Mouse (Mus musculus): ENCODE measurements around the gene Gm20388. TPM values are rescaled to one million over a fixed set of nuclear protein-coding genes. Genes with fewer than 3 reads are reported as not detected.

Gm20388 gene
- polyA plus RNA-seq, 2 experiments: 8.5 TPM; not detected in 1

DNA sequence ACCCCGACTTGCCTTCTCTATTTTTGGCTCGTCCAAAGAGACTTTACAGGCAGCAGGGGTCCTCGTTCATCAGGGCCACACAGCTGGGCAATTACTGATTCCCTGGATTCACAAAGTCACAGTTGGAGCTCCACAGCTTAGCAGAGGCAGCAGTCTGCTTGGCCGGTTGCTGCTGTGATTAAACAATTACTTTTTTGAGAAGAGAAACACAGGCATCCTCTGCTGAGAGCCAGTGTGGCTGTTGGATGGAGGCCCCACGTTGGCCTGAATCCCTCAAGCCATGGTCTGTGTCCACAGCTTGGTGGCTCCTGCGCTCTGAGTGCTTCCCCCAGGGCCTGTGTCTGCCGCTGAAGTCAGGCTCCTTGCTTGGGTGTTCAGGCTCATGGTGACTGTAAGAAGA is 2904.0 kb downstream of the Gm20388 start:
- no peak overlapping the region for H3K4me2 ChIP-seq (ENCODE audit: low read depth)
- no peak overlapping the region for H3K27ac ChIP-seq
- no peaks in the 10 kb centered on the region for H3K27me3 ChIP-seq (ENCODE audit: control insufficient read depth, insufficient read depth, low read length)
- no peak overlapping the region for H3K4me3 ChIP-seq (ENCODE audit: insufficient read depth in 1 of 2, low read depth in 2 of 2, low read length in 2 of 2)
- WGBS (ENCODE audit: insufficient replicate concordance): 59% methylated on average over 7 of the region's 7 CpGs
- ATAC-seq (ENCODE audit: insufficient read depth): no peak
- DNase-seq (ENCODE audit: low read depth in 3 of 3, low spot score in 3 of 3): no peak
- no peaks in the 10 kb centered on the region for H3K36me3 ChIP-seq (replicated peaks; ENCODE audit: control insufficient read depth, insufficient read depth, low read depth)
- H3K9me3 ChIP-seq (ENCODE audit: control insufficient read depth, low read length): no peaks in the 10 kb centered on the region
- no peak overlapping the region for H3K9ac ChIP-seq (replicated peaks)
- no peaks in the 10 kb centered on the region for H3K4me1 ChIP-seq (replicated peaks; ENCODE audit: control insufficient read depth in 2 of 2, insufficient read depth in 2 of 2, low read length in 1 of 2)
- TF ChIP-seq EP300 (IDR thresholded peaks at IDR 0.05; ENCODE audit: low read depth) (no peak), CTCF (IDR thresholded peaks at IDR 0.05; ENCODE audit: low read depth) (no peak)

DNA sequence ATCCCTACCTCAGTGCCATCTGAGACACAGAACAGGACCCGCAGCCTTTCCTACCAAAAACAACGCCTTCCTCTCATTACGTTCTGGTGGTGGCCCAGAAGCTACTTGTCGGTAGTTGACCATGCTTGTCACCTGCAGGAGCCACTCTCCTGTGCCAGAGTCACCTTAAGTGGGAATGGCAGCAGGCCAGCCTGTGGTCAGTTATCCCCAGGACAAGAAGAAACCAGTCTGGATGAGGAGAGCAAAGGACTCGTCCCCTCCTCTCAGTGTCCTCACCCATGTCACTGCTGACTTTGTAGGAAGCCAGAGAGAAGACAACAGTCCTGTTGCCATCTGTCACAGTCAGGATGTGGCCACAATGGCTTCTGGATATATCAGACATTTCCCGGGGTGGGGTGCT is 2906.3 kb downstream of the Gm20388 start:
- Histone ChIP-seq H3K9ac (replicated peaks) (no peak overlapping the region), H3K27me3 (ENCODE audit: control insufficient read depth, insufficient read depth, low read length) (no peaks in the 10 kb centered on the region), H3K4me3 (ENCODE audit: insufficient read depth in 1 of 2, low read depth in 2 of 2, low read length in 2 of 2) (no peak overlapping the region), H3K4me1 (replicated peaks; ENCODE audit: control insufficient read depth in 2 of 2, insufficient read depth in 2 of 2, low read length in 1 of 2) (no peaks in the 10 kb centered on the region), H3K9me3 (ENCODE audit: control insufficient read depth, low read length) (no peaks in the 10 kb centered on the region), H3K27ac (no peak overlapping the region), H3K36me3 (replicated peaks; ENCODE audit: control insufficient read depth, insufficient read depth, low read depth) (no peaks in the 10 kb centered on the region), H3K4me2 (ENCODE audit: low read depth) (no peak overlapping the region)
- ATAC-seq (ENCODE audit: insufficient read depth): no peak
- TF ChIP-seq CTCF (IDR thresholded peaks at IDR 0.05; ENCODE audit: low read depth) (no peak), EP300 (IDR thresholded peaks at IDR 0.05; ENCODE audit: low read depth) (no peak)
- 71% methylated on average over 6 of the region's 6 CpGs for WGBS (ENCODE audit: insufficient replicate concordance)
- no peak for DNase-seq (ENCODE audit: low read depth in 3 of 3, low spot score in 3 of 3)

DNA sequence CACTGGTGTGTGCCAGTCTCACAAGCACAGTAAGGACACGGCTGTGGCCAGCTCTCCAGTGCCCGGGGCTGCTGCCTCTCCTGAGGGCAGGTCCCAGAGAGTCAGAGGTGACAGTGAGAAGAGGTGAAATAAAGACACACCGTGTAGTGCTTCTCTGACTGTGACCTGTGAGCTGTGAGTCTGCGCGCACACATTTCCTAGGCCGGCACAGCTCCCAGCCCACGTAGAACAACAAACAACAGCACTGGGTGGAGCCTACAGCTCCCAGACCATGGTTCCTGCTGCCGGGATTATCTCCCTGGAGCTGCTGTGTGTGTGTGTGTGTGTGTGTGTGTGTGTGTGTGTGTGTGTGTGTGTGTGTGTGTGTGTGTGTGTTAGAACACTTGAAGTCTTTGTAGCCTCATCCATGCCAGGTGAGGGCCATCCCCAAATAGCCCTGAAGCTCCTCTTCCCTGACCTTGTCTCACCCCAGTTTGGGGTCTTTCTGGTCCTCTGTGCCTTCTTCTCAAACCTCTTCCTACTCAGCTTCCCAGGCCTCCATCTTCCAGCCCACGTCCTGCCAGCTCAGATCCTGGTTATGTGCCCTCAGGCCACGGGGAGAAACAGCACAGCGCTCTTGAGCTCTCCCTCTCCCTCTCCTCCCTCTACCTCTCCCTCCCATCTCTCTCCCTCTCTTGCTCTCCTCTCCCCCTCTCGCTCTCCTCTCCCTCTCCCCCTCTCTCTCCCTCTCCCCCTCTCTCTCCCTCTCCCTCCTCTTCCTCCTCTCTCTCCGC is 2907.3 kb downstream of the Gm20388 start:
- 64% methylated on average over 13 of the region's 13 CpGs for WGBS (ENCODE audit: insufficient replicate concordance)
- Histone ChIP-seq H3K27ac (no peak overlapping the region), H3K4me3 (ENCODE audit: insufficient read depth in 1 of 2, low read depth in 2 of 2, low read length in 2 of 2) (no peak overlapping the region), H3K27me3 (ENCODE audit: control insufficient read depth, insufficient read depth, low read length) (no peaks in the 10 kb centered on the region), H3K4me2 (ENCODE audit: low read depth) (no peak overlapping the region), H3K9ac (replicated peaks) (no peak overlapping the region), H3K4me1 (replicated peaks; ENCODE audit: control insufficient read depth in 2 of 2, insufficient read depth in 2 of 2, low read length in 1 of 2) (no peaks in the 10 kb centered on the region), H3K9me3 (ENCODE audit: control insufficient read depth, low read length) (no peaks in the 10 kb centered on the region), H3K36me3 (replicated peaks; ENCODE audit: control insufficient read depth, insufficient read depth, low read depth) (no peaks in the 10 kb centered on the region)
- no peak for DNase-seq (ENCODE audit: low read depth in 3 of 3, low spot score in 3 of 3)
- TF ChIP-seq EP300 (IDR thresholded peaks at IDR 0.05; ENCODE audit: low read depth) (no peak), CTCF (IDR thresholded peaks at IDR 0.05; ENCODE audit: low read depth) (no peak)
- ATAC-seq (ENCODE audit: insufficient read depth): no peak

GRCm38 (mm10) chr8:122819776-122820175 is 2909.1 kb downstream of the Gm20388 start:
- H3K9ac ChIP-seq (replicated peaks): no peak overlapping the region
- WGBS (ENCODE audit: insufficient replicate concordance): 68% methylated on average over 11 of the region's 11 CpGs
- H3K36me3 ChIP-seq (replicated peaks; ENCODE audit: control insufficient read depth, insufficient read depth, low read depth): no peaks in the 10 kb centered on the region
- no peaks in the 10 kb centered on the region for H3K4me1 ChIP-seq (replicated peaks; ENCODE audit: control insufficient read depth in 2 of 2, insufficient read depth in 2 of 2, low read length in 1 of 2)
- H3K4me3 ChIP-seq (ENCODE audit: insufficient read depth in 1 of 2, low read depth in 2 of 2, low read length in 2 of 2): no peak overlapping the region
- H3K27ac ChIP-seq: no peak overlapping the region
- TF ChIP-seq CTCF (IDR thresholded peaks at IDR 0.05; ENCODE audit: low read depth) (no peak), EP300 (IDR thresholded peaks at IDR 0.05; ENCODE audit: low read depth) (no peak)
- H3K27me3 ChIP-seq (ENCODE audit: control insufficient read depth, insufficient read depth, low read length): no peaks in the 10 kb centered on the region
- H3K9me3 ChIP-seq (ENCODE audit: control insufficient read depth, low read length): no peaks in the 10 kb centered on the region
- no peak overlapping the region for H3K4me2 ChIP-seq (ENCODE audit: low read depth)
- DNase-seq (ENCODE audit: low read depth in 3 of 3, low spot score in 3 of 3): no peak
- no peak for ATAC-seq (ENCODE audit: insufficient read depth)

- Histone ChIP-seq H3K9me3 (ENCODE audit: control insufficient read depth, low read length) (no peaks in the 10 kb centered on the region), H3K27ac (no peak overlapping the region), H3K27me3 (ENCODE audit: control insufficient read depth, insufficient read depth, low read length) (no peaks in the 10 kb centered on the region), H3K4me1 (replicated peaks; ENCODE audit: control insufficient read depth in 2 of 2, insufficient read depth in 2 of 2, low read length in 1 of 2) (no peaks in the 10 kb centered on the region), H3K9ac (replicated peaks) (no peak overlapping the region), H3K4me3 (ENCODE audit: insufficient read depth in 1 of 2, low read depth in 2 of 2, low read length in 2 of 2) (no peak overlapping the region), H3K36me3 (replicated peaks; ENCODE audit: control insufficient read depth, insufficient read depth, low read depth) (no peaks in the 10 kb centered on the region), H3K4me2 (ENCODE audit: low read depth) (no peak overlapping the region)
- TF ChIP-seq CTCF (IDR thresholded peaks at IDR 0.05; ENCODE audit: low read depth): no peak
- TF ChIP-seq EP300 (IDR thresholded peaks at IDR 0.05; ENCODE audit: low read depth): no peak
- DNase-seq (ENCODE audit: low read depth in 3 of 3, low spot score in 3 of 3): no peak
- no peak for ATAC-seq (ENCODE audit: insufficient read depth)
- WGBS (ENCODE audit: insufficient replicate concordance): 47% methylated on average over 5 of the region's 5 CpGs
These were observed 2913.9 kb downstream of the Gm20388 start for GRCm38 (mm10) chr8:122824571-122824970.

Data from liver, embryonic 14.5 days (tissue).